Mouse (Mus musculus) neural tube, embryonic 15.5 days (tissue): Measurements from ENCODE around the gene Fras1. TPM values are rescaled to one million over a fixed set of nuclear protein-coding genes. Genes with fewer than 3 reads are reported as not detected.

Experiments used
- ATAC-seq: fragments of 200-750 bp; cut with Nextera tagmentation; 2 replicates; pipeline ENCODE4 v1.8.0; 2017; ENCODE audit warnings: mild to moderate bottlenecking, moderate TSS enrichment, moderate library complexity; ENCODE audit not compliant: low FRiP score
- H3K27ac ChIP-seq: fragments of 300-500 bp; sonication (generic); replicated peaks from 2 replicates; pipeline ENCODE4 v1.5.1; 2015; ENCODE audit warnings: mild to moderate bottlenecking, inconsistent platforms
- H3K27me3 ChIP-seq: fragments of 300-500 bp; sonication (generic); replicated peaks from 2 replicates; pipeline ENCODE4 v1.6.1; 2015; ENCODE audit warnings: inconsistent platforms
- H3K36me3 ChIP-seq: fragments of 300-500 bp; sonication (generic); 2 replicates; pipeline ENCODE4 v1.6.1; 2015; ENCODE audit warnings: inconsistent platforms
- H3K4me1 ChIP-seq: fragments of 300-500 bp; sonication (generic); 2 replicates; pipeline ENCODE4 v1.6.1; 2015; ENCODE audit warnings: inconsistent platforms
- H3K4me2 ChIP-seq: fragments of 300-500 bp; sonication (generic); 2 replicates; pipeline ENCODE4 v1.6.1; 2015; ENCODE audit warnings: inconsistent platforms, mild to moderate bottlenecking, moderate library complexity
- H3K4me3 ChIP-seq: fragments of 300-500 bp; sonication (generic); replicated peaks from 2 replicates; pipeline ENCODE4 v1.5.1; 2015; ENCODE audit warnings: mild to moderate bottlenecking, inconsistent platforms
- H3K9ac ChIP-seq: fragments of 300-500 bp; sonication (generic); replicated peaks from 2 replicates; pipeline ENCODE4 v1.6.1; 2015; ENCODE audit warnings: mild to moderate bottlenecking, inconsistent platforms
- H3K9me3 ChIP-seq: fragments of 300-500 bp; sonication (generic); replicated peaks from 2 replicates; pipeline ENCODE4 v1.6.1; 2016; ENCODE audit warnings: inconsistent platforms
- WGBS: fragments of 180-500 bp; shearing (Covaris S2); methylation state at CpG from one replicate; pipeline ENCODE4 v1.1.7; 2015; ENCODE audit warnings: mixed read lengths; 5-methylcytosine and 5-hydroxymethylcytosine counted together
- polyA plus RNA-seq: library from polyadenylated mRNA; unstranded; fragments of >200 nt; fragmentation: Nextera tagmentation; extraction: Ambion mirVana; gene quantifications from 2 replicates; pipeline ENCODE4 v1.2.1, GENCODE M21; 2015

Fras1 gene
- polyA plus RNA-seq, 1 experiment from 2014 or later = 5.3 TPM

GRCm38 (mm10) chr5:96373986-96374901, 489 bp downstream of the Fras1 start:
- Histone ChIP-seq H3K27me3 (peaks cover 3% of the 10 kb centered on the region; the same call in 1 of the 2 replicates), H3K36me3 (no peaks in the 10 kb centered on the region), H3K9ac (peak overlapping the region; percentile 61), H3K4me1 (peaks cover 31% of the 10 kb centered on the region), H3K4me3 (peak overlapping the region; percentile 53), H3K9me3 (no peaks in the 10 kb centered on the region), H3K4me2 (peak overlapping the region; percentile 99), H3K27ac (peak overlapping the region; percentile 72)
- WGBS = under 1% methylated on average over 83 of the region's 84 CpGs
- peak; percentile 90 for ATAC-seq

GRCm38 (mm10) chr5:96375391-96375831, 1.7 kb downstream of the Fras1 start:
- Histone ChIP-seq H3K4me1 (peaks cover 31% of the 10 kb centered on the region), H3K4me3 (peak overlapping the region; percentile 53), H3K9me3 (no peaks in the 10 kb centered on the region), H3K4me2 (peak overlapping the region; percentile 99), H3K9ac (peak overlapping the region; percentile 61), H3K36me3 (no peaks in the 10 kb centered on the region), H3K27ac (no peak overlapping the region), H3K27me3 (peaks cover 3% of the 10 kb centered on the region; the same call in 1 of the 2 replicates)
- ATAC-seq = no peak
- WGBS = under 1% methylated on average over 15 of the region's 17 CpGs

DNA sequence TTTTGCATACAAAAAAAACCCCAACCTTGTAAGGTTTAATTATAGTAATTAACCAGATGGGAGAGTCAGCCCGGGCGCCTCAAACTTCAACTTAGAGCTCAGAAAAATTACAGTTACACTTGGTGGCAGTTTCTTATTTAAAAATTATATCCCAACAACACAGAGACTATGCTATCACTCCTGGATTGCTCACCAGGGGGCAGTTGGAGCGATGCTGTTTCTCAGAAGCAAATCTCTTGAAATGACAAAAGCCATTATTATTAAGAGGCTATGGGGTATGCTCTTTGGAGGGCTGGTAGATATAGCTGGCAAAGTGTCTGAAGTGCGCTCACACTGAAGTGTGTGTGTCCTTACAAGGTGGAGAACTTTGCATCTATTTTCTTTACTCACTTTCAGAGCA, 2.5 kb downstream of the Fras1 start:
- no peak overlapping the region for H3K9ac ChIP-seq
- H3K4me2 ChIP-seq = peak overlapping the region; percentile 99
- H3K27me3 ChIP-seq = peaks cover 3% of the 10 kb centered on the region; the same call in 1 of the 2 replicates
- peak overlapping the region; percentile 53 for H3K4me3 ChIP-seq
- H3K27ac ChIP-seq = no peak overlapping the region
- H3K4me1 ChIP-seq = peaks cover 31% of the 10 kb centered on the region
- no peaks in the 10 kb centered on the region for H3K36me3 ChIP-seq
- no peak for ATAC-seq
- 36% methylated on average over 4 of the region's 4 CpGs for WGBS
- no peaks in the 10 kb centered on the region for H3K9me3 ChIP-seq

DNA sequence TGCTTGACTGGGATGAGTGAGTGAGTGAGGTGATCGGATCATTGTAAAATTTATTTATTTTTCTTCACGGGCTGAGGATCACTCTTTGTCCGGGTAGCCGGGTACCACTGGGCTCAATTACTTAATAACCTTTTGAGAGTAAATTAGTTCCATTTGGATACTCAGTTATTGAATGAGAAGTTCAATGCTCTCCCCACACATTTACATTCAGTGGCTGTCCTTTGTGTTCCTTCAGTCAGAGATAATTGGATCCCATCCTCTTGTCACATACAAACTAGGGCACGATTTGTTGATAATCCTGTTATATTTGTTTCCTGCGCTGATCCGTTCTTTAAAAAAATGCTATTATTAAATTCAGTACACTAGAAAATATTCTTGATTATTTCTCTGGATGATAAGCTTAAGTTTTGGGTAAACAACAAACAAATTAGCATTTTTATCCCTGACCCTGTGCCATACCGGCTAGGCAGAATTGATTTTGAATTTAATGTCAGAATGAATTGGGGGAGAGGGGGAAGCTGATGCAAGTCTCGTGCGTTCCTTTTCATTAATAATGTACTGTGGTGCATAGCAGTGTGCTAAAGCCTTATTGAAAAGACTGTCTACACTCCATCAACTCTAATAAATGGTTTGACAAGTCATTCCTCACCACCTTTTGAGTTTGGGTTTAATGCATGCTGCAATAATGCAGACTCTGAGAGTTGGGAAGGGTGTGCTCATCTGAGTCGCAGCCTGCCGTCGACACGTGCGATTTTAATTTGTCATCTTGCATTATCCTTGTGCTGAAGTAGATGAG, 12.6 kb downstream of the Fras1 start:
- ATAC-seq = no peak; the same call in 1 of the 2 replicates
- Histone ChIP-seq H3K4me1 (no peaks in the 10 kb centered on the region), H3K9me3 (no peaks in the 10 kb centered on the region), H3K4me2 (no peak overlapping the region), H3K27ac (no peak overlapping the region), H3K9ac (no peak overlapping the region), H3K4me3 (no peak overlapping the region), H3K27me3 (no peaks in the 10 kb centered on the region), H3K36me3 (no peaks in the 10 kb centered on the region)
- 54% methylated on average over 15 of the region's 15 CpGs for WGBS

- 87% methylated on average over 8 of the region's 8 CpGs for WGBS
- no peaks in the 10 kb centered on the region for H3K27me3 ChIP-seq
- H3K9ac ChIP-seq = no peak overlapping the region
- H3K4me2 ChIP-seq = no peak overlapping the region
- no peaks in the 10 kb centered on the region for H3K4me1 ChIP-seq
- H3K4me3 ChIP-seq = no peak overlapping the region
- H3K36me3 ChIP-seq = no peaks in the 10 kb centered on the region
- no peak for ATAC-seq
- no peaks in the 10 kb centered on the region for H3K9me3 ChIP-seq
- H3K27ac ChIP-seq = no peak overlapping the region
Observed at GRCm38 (mm10) chr5:96388306-96388705, 14.6 kb downstream of the Fras1 start.

DNA sequence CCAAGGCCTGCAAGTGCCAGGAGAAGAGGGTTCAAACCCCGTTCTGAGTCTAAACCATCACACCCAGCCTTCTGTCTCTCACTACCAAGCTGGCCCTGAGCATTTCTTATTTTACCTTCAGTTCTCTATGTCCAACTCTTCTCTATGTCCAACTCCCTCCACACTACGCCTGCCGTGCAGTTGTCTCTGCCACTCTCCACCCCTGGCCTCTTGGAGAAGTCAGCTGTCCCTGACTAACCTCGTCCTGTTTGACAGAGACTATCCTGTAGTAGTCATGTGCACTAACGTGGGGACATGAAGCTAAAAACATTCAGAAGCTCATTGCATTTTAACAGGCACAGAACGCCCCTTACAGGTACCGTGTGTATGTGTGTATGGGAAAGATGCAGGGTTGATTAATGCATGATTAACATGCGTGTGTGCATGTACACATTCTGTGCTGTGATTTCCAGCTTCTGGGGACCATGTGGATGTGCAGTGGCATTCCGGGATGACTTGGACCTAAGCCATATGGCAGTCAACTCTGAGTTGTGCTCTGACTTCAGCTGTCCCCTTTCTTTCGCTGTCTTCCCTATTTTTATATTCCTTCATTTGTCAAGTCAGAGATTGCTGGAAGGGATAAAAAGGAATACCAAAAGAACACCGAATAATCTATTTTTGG, 16.3 kb downstream of the Fras1 start:
- Histone ChIP-seq H3K27ac (no peak overlapping the region), H3K4me3 (no peak overlapping the region), H3K36me3 (no peaks in the 10 kb centered on the region), H3K9ac (no peak overlapping the region), H3K4me1 (no peaks in the 10 kb centered on the region), H3K9me3 (no peaks in the 10 kb centered on the region), H3K4me2 (no peak overlapping the region), H3K27me3 (no peaks in the 10 kb centered on the region)
- 90% methylated on average over 11 of the region's 11 CpGs for whole genome bisulfite sequencing
- ATAC-seq = no peak

DNA sequence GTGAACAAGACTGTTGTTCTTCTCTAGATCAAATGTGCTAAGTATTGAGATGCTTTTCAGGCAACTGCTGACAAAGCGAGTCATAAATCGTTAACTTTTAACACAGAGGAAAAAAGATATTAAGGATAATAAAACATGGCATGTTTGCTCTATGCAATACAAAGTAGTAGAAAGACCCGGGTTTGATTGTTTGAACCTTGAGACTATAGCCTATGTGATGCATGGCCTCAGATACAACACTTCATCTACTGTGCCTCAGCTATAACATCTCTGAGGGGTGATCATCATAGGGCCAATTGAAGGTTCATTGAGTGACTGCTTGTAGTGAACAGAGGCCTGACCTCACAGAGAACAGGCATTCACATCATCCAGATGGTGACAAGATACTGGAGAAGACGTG, 17.3 kb downstream of the Fras1 start:
- no peaks in the 10 kb centered on the region for H3K27me3 ChIP-seq
- H3K9me3 ChIP-seq = no peaks in the 10 kb centered on the region
- H3K36me3 ChIP-seq = no peaks in the 10 kb centered on the region
- no peak overlapping the region for H3K4me3 ChIP-seq
- WGBS = 93% methylated on average over 4 of the region's 4 CpGs
- H3K9ac ChIP-seq = no peak overlapping the region
- H3K4me2 ChIP-seq = no peak overlapping the region
- no peak for ATAC-seq
- H3K4me1 ChIP-seq = no peaks in the 10 kb centered on the region
- no peak overlapping the region for H3K27ac ChIP-seq

DNA sequence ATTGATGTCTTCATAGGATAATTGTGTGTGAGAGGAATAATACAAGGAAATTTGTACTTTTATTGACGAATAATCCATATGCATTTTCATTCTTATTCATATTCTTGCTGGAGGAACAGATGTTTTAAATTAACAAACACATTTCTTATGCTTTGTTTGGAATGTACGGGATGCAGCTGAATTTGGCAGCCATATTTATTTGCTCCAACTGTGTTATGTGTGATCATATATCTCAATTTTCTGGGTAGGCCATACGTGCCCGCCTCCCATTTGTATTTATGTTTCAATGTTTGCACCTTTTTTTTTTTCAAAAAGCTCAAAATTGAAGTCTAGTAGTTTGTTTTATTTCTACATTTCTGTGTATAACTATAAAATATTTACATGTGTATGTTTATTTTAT, 21.2 kb downstream of the Fras1 start:
- Histone ChIP-seq H3K27ac (no peak overlapping the region), H3K9me3 (no peaks in the 10 kb centered on the region), H3K4me1 (no peaks in the 10 kb centered on the region), H3K27me3 (no peaks in the 10 kb centered on the region), H3K4me3 (no peak overlapping the region), H3K9ac (no peak overlapping the region), H3K4me2 (no peak overlapping the region), H3K36me3 (no peaks in the 10 kb centered on the region)
- WGBS = 89% methylated on average over 4 of the region's 4 CpGs
- no peak for ATAC-seq

DNA sequence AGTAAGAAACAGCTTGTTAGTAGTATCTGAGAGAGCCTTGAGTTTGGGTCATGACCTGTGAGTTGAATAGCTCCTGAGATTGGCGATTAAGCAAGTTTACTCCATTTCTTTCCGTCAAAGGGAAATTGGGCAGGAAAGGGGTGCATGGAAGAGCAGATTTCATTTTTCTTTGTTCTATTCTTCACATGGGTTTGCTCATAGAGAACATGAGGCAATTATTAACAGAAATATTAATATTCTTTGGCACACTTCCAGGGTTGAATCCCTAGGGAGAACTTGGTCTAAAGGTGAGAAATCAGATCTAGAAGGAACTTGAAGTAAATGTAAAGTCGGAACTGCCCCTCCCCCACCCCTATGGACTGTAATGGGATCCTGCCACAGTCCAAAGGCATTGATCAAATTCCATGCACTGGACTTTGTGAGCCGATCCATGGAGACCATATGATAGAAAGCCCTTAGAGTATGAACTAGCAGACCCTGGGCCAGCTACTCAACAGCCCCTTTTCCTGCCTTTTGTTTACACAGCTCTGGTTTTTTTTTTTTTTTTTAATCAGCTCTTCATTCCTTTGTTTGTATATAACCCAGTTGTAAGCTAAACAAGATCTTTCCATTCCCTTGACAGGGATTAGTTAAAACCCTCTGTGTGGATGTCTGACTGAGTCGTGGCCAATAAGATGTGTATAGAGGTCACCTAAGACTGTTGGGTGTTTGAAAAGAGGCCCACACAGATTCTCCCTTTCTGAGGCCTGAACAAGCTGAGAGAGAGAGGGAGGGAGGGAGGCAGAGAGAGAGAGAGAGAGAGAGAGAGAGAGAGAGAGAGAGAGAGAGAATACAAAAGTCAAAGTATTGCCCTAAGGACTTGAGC, 22.3 kb downstream of the Fras1 start:
- H3K36me3 ChIP-seq = no peaks in the 10 kb centered on the region
- ATAC-seq = no peak
- H3K4me1 ChIP-seq = no peaks in the 10 kb centered on the region
- H3K4me2 ChIP-seq = no peak overlapping the region
- WGBS = 79% methylated on average over 5 of the region's 5 CpGs
- H3K4me3 ChIP-seq = no peak overlapping the region
- no peak overlapping the region for H3K9ac ChIP-seq
- H3K27ac ChIP-seq = no peak overlapping the region
- H3K27me3 ChIP-seq = no peaks in the 10 kb centered on the region
- H3K9me3 ChIP-seq = no peaks in the 10 kb centered on the region

GRCm38 (mm10) chr5:96402555-96402954, 28.8 kb downstream of the Fras1 start:
- Histone ChIP-seq H3K36me3 (no peaks in the 10 kb centered on the region), H3K4me1 (peaks cover 5% of the 10 kb centered on the region), H3K27me3 (no peaks in the 10 kb centered on the region), H3K4me3 (no peak overlapping the region), H3K9ac (no peak overlapping the region), H3K9me3 (no peaks in the 10 kb centered on the region), H3K4me2 (no peak overlapping the region), H3K27ac (no peak overlapping the region)
- 82% methylated on average over 3 of the region's 3 CpGs for WGBS
- no peak for ATAC-seq
